Mouse (Mus musculus) limb, embryonic 15.5 days (tissue): ENCODE measurements around the gene Nepro. TPM values are rescaled to one million over a fixed set of nuclear protein-coding genes. Genes with fewer than 3 reads are reported as not detected.
A peak's percentile ranks its signal among the peaks of the same experiment; 100 is the strongest.

Experiments
- ATAC-seq: fragments of 200-750 bp; cut with Nextera tagmentation; 2 replicates; pipeline ENCODE4 v1.8.0; 2017; ENCODE audit warnings: low read depth, moderate TSS enrichment; ENCODE audit not compliant: insufficient number of reproducible peaks, low FRiP score, low TSS enrichment
- H3K27ac ChIP-seq: fragments of 300-500 bp; sonication (generic); 2 replicates; pipeline ENCODE4 v1.5.1; 2015; ENCODE audit warnings: moderate library complexity, mild to moderate bottlenecking, inconsistent platforms
- H3K27me3 ChIP-seq: fragments of 300-500 bp; sonication (generic); 2 replicates; pipeline ENCODE4 v1.6.1; 2015; ENCODE audit warnings: inconsistent platforms
- H3K36me3 ChIP-seq: fragments of 300-500 bp; sonication (generic); 2 replicates; pipeline ENCODE4 v1.6.1; 2015; ENCODE audit warnings: inconsistent platforms
- H3K4me1 ChIP-seq: fragments of 300-500 bp; sonication (generic); 2 replicates; pipeline ENCODE4 v1.6.1; 2015; ENCODE audit warnings: inconsistent platforms
- H3K4me2 ChIP-seq: fragments of 300-500 bp; sonication (generic); 2 replicates; pipeline ENCODE4 v1.6.1; 2015; ENCODE audit warnings: mild to moderate bottlenecking, inconsistent platforms
- H3K4me3 ChIP-seq: fragments of 300-500 bp; sonication (generic); 2 replicates; pipeline ENCODE4 v1.5.1; 2015; ENCODE audit warnings: mild to moderate bottlenecking, inconsistent platforms
- H3K9ac ChIP-seq: fragments of 300-500 bp; sonication (generic); 2 replicates; pipeline ENCODE4 v1.6.1; 2015; ENCODE audit warnings: inconsistent platforms
- H3K9me3 ChIP-seq: fragments of 300-500 bp; sonication (generic); 2 replicates; pipeline ENCODE4 v1.6.1; 2016; ENCODE audit warnings: inconsistent platforms
- WGBS: fragments of 180-500 bp; shearing (Covaris S2); methylation state at CpG from one replicate; pipeline ENCODE4 v1.1.7; 2015; 5-methylcytosine and 5-hydroxymethylcytosine counted together
- polyA plus RNA-seq: library from polyadenylated mRNA; unstranded; fragments of >200 nt; fragmentation: Nextera tagmentation; extraction: Ambion mirVana; gene quantifications from 2 replicates; pipeline ENCODE4 v1.2.1, GENCODE M21; 2015

Gene Nepro
- polyA plus RNA-seq, 1 experiment from 2014 or later = 7.4 TPM

- no peaks in the 10 kb centered on the region for H3K9me3 ChIP-seq
- H3K27ac ChIP-seq = peak overlapping the region; percentile 74
- H3K4me1 ChIP-seq = peaks cover 55% of the 10 kb centered on the region
- 78% methylated on average over 2 of the region's 2 CpGs for WGBS
- no peaks in the 10 kb centered on the region for H3K27me3 ChIP-seq
- H3K36me3 ChIP-seq = no peaks in the 10 kb centered on the region
- no peak for ATAC-seq
- H3K4me3 ChIP-seq = no peak overlapping the region
- no peak overlapping the region for H3K4me2 ChIP-seq
- H3K9ac ChIP-seq = no peak overlapping the region
Observed at GRCm38 (mm10) chr16:44691066-44691465, 33.0 kb upstream of the Nepro start.

DNA sequence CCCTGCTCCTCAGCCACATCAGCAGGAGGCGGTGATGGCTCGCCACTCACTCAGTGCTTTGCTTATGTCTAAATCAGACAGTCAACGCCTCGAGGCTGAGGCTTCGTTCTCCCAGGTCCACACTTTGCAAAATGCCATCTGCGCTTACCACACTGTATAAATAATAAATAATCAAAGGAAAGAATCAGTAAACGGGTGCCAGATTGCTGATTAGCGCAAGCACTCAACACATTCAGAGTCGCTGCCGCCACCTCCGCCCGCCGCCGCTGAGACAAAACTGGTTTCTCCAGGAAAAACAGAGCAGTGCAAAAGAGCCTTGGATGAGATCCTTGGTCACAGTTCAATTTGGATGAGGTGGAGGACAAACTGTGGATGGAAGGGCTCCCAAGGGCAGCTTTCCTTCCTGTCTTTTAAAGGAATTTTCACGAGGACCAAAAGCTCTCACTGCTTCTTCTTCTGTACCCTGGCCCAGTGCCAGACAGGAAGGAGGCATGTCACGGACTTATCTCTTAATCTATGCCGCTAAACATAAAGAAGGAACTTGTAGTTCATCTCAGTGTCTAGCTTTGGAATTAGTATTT lies 32.5 kb upstream of the Nepro start:
- Histone ChIP-seq H3K9me3 (no peaks in the 10 kb centered on the region), H3K4me3 (no peak overlapping the region), H3K4me2 (0 out of 2 replicates have a peak overlapping the region, but pooled peaks have one; percentile 14), H3K27me3 (no peaks in the 10 kb centered on the region), H3K9ac (no peak overlapping the region), H3K36me3 (no peaks in the 10 kb centered on the region), H3K27ac (peak overlapping the region; percentile 74), H3K4me1 (peaks cover 59% of the 10 kb centered on the region)
- no peak for ATAC-seq
- 39% methylated on average over 17 of the region's 17 CpGs for WGBS

DNA sequence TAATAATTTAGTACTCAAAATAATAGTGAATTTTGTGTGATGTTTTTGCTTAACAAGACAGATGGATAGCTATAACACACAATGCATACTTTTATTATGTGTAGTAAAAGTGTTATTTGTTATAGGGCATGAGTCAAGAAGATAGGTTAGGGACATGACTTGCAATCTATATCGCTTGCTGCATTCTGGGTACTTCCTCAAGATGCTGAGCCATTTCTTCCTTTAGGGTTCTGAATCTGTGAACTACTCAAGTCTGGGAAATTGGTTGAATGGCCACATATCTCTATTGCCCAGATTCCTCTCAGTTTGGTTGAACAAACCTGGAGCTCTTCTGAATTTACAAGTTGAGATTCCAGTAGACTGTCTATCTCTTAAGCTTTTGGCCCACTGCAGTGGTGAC lies 31.6 kb upstream of the Nepro start:
- no peaks in the 10 kb centered on the region for H3K36me3 ChIP-seq
- H3K4me1 ChIP-seq = peaks cover 58% of the 10 kb centered on the region
- WGBS = 92% methylated on average over 1 of the region's 1 CpGs
- H3K9me3 ChIP-seq = no peaks in the 10 kb centered on the region
- no peak overlapping the region for H3K4me2 ChIP-seq
- no peaks in the 10 kb centered on the region for H3K27me3 ChIP-seq
- no peak overlapping the region for H3K9ac ChIP-seq
- no peak for ATAC-seq
- H3K27ac ChIP-seq = no peak overlapping the region
- no peak overlapping the region for H3K4me3 ChIP-seq

DNA sequence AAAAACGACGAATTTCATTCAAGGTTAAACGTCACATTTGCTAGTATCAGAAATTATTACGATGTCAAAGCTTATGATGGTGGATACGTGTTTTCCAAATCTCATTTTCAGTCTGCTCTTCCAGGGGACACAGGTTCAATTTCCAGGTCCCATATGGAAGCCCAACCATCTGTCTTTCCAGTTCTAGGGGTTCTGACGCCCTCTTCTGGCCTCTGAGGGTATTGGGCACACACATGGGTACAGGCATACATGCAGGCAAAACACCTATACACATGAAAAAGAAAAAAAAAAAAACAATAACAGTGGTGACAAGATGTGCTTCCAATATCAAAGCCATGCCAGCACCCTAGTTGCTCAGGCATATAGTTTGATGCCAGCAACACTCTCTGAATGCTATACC lies 30.4 kb upstream of the Nepro start:
- Histone ChIP-seq H3K9me3 (no peaks in the 10 kb centered on the region), H3K9ac (no peak overlapping the region), H3K4me3 (no peak overlapping the region), H3K27me3 (no peaks in the 10 kb centered on the region), H3K27ac (no peak overlapping the region), H3K36me3 (no peaks in the 10 kb centered on the region), H3K4me2 (no peak overlapping the region), H3K4me1 (peaks cover 55% of the 10 kb centered on the region)
- ATAC-seq = no peak
- WGBS = 69% methylated on average over 6 of the region's 6 CpGs

GRCm38 (mm10) chr16:44695214-44695858 lies 28.8 kb upstream of the Nepro start:
- Histone ChIP-seq H3K9me3 (no peaks in the 10 kb centered on the region), H3K4me1 (peaks cover 48% of the 10 kb centered on the region), H3K9ac (no peak overlapping the region), H3K27ac (peak overlapping the region; percentile 90), H3K4me3 (no peak overlapping the region), H3K4me2 (no peak overlapping the region), H3K27me3 (no peaks in the 10 kb centered on the region), H3K36me3 (no peaks in the 10 kb centered on the region)
- ATAC-seq = peak; percentile 1; the same call in 1 of the 2 replicates
- WGBS = 62% methylated on average over 8 of the region's 8 CpGs

GRCm38 (mm10) chr16:44695859-44696620 lies 28.1 kb upstream of the Nepro start:
- WGBS = 22% methylated on average over 12 of the region's 12 CpGs
- no peaks in the 10 kb centered on the region for H3K27me3 ChIP-seq
- peak overlapping the region; percentile 90 for H3K27ac ChIP-seq
- no peaks in the 10 kb centered on the region for H3K36me3 ChIP-seq
- no peaks in the 10 kb centered on the region for H3K9me3 ChIP-seq
- H3K4me1 ChIP-seq = peaks cover 47% of the 10 kb centered on the region
- ATAC-seq = peak; percentile 85
- no peak overlapping the region for H3K9ac ChIP-seq
- H3K4me2 ChIP-seq = 0 out of 2 replicates have a peak overlapping the region, but pooled peaks have one; percentile 7
- H3K4me3 ChIP-seq = no peak overlapping the region

- no peak overlapping the region for H3K9ac ChIP-seq
- peaks cover 43% of the 10 kb centered on the region for H3K4me1 ChIP-seq
- H3K9me3 ChIP-seq = no peaks in the 10 kb centered on the region
- no peaks in the 10 kb centered on the region for H3K36me3 ChIP-seq
- H3K27me3 ChIP-seq = no peaks in the 10 kb centered on the region
- peak; percentile 74 for ATAC-seq
- H3K4me2 ChIP-seq = no peak overlapping the region
- no peak overlapping the region for H3K4me3 ChIP-seq
- H3K27ac ChIP-seq = peak overlapping the region; percentile 90
- WGBS = 48% methylated on average over 5 of the region's 5 CpGs
Observed at GRCm38 (mm10) chr16:44697473-44698205, 26.5 kb upstream of the Nepro start.

GRCm38 (mm10) chr16:44701155-44701554 lies 22.9 kb upstream of the Nepro start:
- no peak overlapping the region for H3K4me3 ChIP-seq
- H3K9ac ChIP-seq = no peak overlapping the region
- H3K4me1 ChIP-seq = peaks cover 52% of the 10 kb centered on the region
- no peaks in the 10 kb centered on the region for H3K9me3 ChIP-seq
- no peak overlapping the region for H3K4me2 ChIP-seq
- H3K36me3 ChIP-seq = no peaks in the 10 kb centered on the region
- no peak overlapping the region for H3K27ac ChIP-seq
- 76% methylated on average over 3 of the region's 3 CpGs for WGBS
- H3K27me3 ChIP-seq = no peaks in the 10 kb centered on the region
- ATAC-seq = no peak

GRCm38 (mm10) chr16:44702272-44702671 lies 21.8 kb upstream of the Nepro start:
- Histone ChIP-seq H3K9me3 (no peaks in the 10 kb centered on the region), H3K4me3 (no peak overlapping the region), H3K36me3 (no peaks in the 10 kb centered on the region), H3K27ac (peak overlapping the region; percentile 35), H3K9ac (no peak overlapping the region), H3K4me2 (no peak overlapping the region), H3K4me1 (peaks cover 43% of the 10 kb centered on the region), H3K27me3 (no peaks in the 10 kb centered on the region)
- ATAC-seq = no peak
- 56% methylated on average over 5 of the region's 5 CpGs for WGBS

GRCm38 (mm10) chr16:44703458-44703857 lies 20.6 kb upstream of the Nepro start:
- peak overlapping the region; percentile 91 for H3K27ac ChIP-seq
- no peaks in the 10 kb centered on the region for H3K9me3 ChIP-seq
- no peak overlapping the region for H3K9ac ChIP-seq
- no peak overlapping the region for H3K4me3 ChIP-seq
- H3K4me2 ChIP-seq = no peak overlapping the region
- peaks cover 36% of the 10 kb centered on the region for H3K4me1 ChIP-seq
- no peaks in the 10 kb centered on the region for H3K27me3 ChIP-seq
- whole genome bisulfite sequencing = 18% methylated on average over 4 of the region's 4 CpGs
- 0 out of 2 replicates have a peak, but pooled peaks have one; percentile 65 for ATAC-seq
- no peaks in the 10 kb centered on the region for H3K36me3 ChIP-seq

DNA sequence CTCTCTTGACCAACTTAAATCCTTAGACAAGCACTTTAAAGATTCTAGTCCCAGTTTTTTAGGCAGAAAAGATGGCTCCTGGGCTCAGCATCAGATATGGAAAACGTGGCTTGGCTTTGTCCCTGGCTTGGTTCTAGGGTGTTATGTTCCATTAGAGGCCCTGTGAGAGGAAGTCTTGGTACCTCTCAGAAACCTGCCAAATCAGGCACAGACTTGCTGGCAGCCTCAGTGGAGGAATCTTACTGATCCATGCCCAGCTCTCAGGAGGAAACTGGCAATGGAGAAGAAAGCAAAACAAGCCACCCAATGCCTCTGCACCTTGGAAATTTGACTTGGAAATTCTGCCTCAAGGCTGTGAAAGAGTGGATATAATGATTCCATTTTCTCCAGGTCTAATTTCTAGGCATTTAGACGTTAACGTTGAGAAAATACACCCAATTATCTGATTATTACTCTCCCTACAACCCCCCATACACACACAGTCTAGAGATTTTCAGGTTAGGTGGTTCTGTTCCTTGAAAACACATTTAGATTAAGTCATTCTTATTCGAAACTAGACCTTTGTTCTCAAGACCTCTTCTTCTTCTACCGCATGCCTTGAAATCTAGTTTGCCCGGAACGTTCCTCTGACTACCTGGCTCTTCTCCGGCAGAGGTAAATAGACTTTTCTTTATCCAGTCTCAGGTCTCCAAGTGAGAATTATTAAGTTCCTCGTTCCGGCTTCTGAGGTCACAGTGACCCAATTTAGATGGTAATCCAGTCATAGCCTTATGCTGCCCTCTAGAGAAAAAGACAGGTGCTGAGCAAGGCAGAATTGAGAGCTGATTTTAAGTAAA lies 7.6 kb upstream of the Nepro start:
- peak; percentile 82 for ATAC-seq
- WGBS = 26% methylated on average over 10 of the region's 10 CpGs
- peak overlapping the region; percentile 84 for H3K27ac ChIP-seq
- H3K9ac ChIP-seq = no peak overlapping the region
- no peaks in the 10 kb centered on the region for H3K27me3 ChIP-seq
- no peak overlapping the region for H3K4me3 ChIP-seq
- peaks cover 6% of the 10 kb centered on the region; the same call in 1 of the 2 replicates for H3K36me3 ChIP-seq
- H3K9me3 ChIP-seq = no peaks in the 10 kb centered on the region
- H3K4me1 ChIP-seq = no peaks in the 10 kb centered on the region; the same call in 1 of the 2 replicates
- H3K4me2 ChIP-seq = no peak overlapping the region
